11 mouse cellular contexts compared by ENCODE assay signal in the genomic region with DNA sequence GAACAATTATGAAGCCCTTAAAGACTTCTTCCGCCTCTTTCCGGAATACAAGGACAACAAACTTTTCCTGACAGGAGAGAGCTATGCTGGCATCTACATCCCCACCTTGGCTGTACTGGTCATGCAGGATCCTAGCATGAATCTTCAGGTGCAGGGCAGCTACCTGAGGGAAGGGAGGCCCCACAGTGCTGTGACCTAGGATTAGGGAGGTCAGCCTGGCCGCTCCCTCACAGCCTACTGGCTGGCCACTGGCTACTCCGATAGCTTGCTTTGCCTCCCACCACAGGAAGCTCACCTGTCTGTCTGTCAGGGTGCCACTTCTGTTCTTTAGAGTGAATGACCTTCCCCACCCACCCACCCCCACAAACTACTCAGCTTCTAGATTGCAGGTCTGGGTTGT. TPM values are rescaled to one million over a fixed set of nuclear protein-coding genes. Genes with fewer than 3 reads are reported as not detected.
DNase-seq lines count a peak whose midpoint lies in the region; ATAC-seq lines count a peak whose summit lies in the region.
"Had no signal": no experiment of that assay in that cellular context is flagged by ENCODE, and none has a peak within 500 bp of the region (broad histone marks: within the 10 kb centered on the region; RNA-seq: fewer than 3 reads in every experiment).

No protein-coding gene starts in this region.

- WGBS in heart, embryonic 13.5 days, result 87% methylated on average over 4 of the region's 4 CpGs
- WGBS in heart, embryonic 11.5 days (ENCODE audit: insufficient replicate concordance), result 84% methylated on average over 4 of the region's 4 CpGs
- 93% methylated on average over 4 of the region's 4 CpGs for WGBS in midbrain, embryonic 10.5 days
- 96% methylated on average over 4 of the region's 4 CpGs for WGBS in midbrain, embryonic 11.5 days
- 98% methylated on average over 4 of the region's 4 CpGs for WGBS in limb, embryonic 12.5 days
- WGBS in stomach, embryonic 16.5 days, result 93% methylated on average over 4 of the region's 4 CpGs

- H3K36me3 ChIP-seq in heart, embryonic 13.5 days, result peaks cover 51% of the 10 kb centered on the region
- peaks cover 16% of the 10 kb centered on the region for H3K36me3 ChIP-seq in heart, embryonic 11.5 days (ENCODE audit: control insufficient read depth, insufficient read depth, low read length)
- H3K36me3 ChIP-seq in midbrain, embryonic 10.5 days, result peaks cover 48% of the 10 kb centered on the region
- H3K36me3 ChIP-seq in midbrain, embryonic 11.5 days (ENCODE audit: control insufficient read depth, insufficient read depth, low read length), result peaks cover 4% of the 10 kb centered on the region; the same call in 1 of the 2 replicates
- peaks cover 45% of the 10 kb centered on the region for H3K36me3 ChIP-seq in limb, embryonic 12.5 days
- 0 out of 2 replicates have a peak, but pooled peaks cover 5% of the 10 kb centered on the region for H3K36me3 ChIP-seq in stomach, embryonic 16.5 days (ENCODE audit: control insufficient read depth, insufficient read depth, low read length)

- peak overlapping the region; percentile 94; the same call in 1 of the 2 replicates for H3K9ac ChIP-seq in heart, embryonic 13.5 days
- H3K9ac ChIP-seq in heart, embryonic 11.5 days (ENCODE audit: low read depth, low read length), result no peak overlapping the region
- no peak overlapping the region for H3K9ac ChIP-seq in midbrain, embryonic 11.5 days (ENCODE audit: low read length)
- no peak overlapping the region for H3K9ac ChIP-seq in limb, embryonic 12.5 days (replicated peaks)
- H3K9ac ChIP-seq in stomach, embryonic 16.5 days (ENCODE audit: low read length), result no peak overlapping the region

- no peaks in the 10 kb centered on the region for H3K27me3 ChIP-seq in heart, embryonic 13.5 days (replicated peaks)
- no peaks in the 10 kb centered on the region for H3K27me3 ChIP-seq in heart, embryonic 11.5 days (ENCODE audit: control insufficient read depth, insufficient read depth, low read length)
- H3K27me3 ChIP-seq in midbrain, embryonic 10.5 days (ENCODE audit: low read depth, poor library complexity, severe bottlenecking), result no peaks in the 10 kb centered on the region
- no peaks in the 10 kb centered on the region for H3K27me3 ChIP-seq in midbrain, embryonic 11.5 days (ENCODE audit: control insufficient read depth, insufficient read depth, low read length)
- H3K27me3 ChIP-seq in limb, embryonic 12.5 days, result no peaks in the 10 kb centered on the region
- H3K27me3 ChIP-seq in stomach, embryonic 16.5 days (ENCODE audit: control insufficient read depth, insufficient read depth, low read length), result no peaks in the 10 kb centered on the region

- peak overlapping the region; percentile 98 for H3K4me2 ChIP-seq in heart, embryonic 13.5 days
- no peak overlapping the region for H3K4me2 ChIP-seq in heart, embryonic 11.5 days
- no peak overlapping the region for H3K4me2 ChIP-seq in midbrain, embryonic 11.5 days
- H3K4me2 ChIP-seq in limb, embryonic 12.5 days, result 0 out of 2 replicates have a peak overlapping the region, but pooled peaks have one; percentile 15
- 0 out of 2 replicates have a peak overlapping the region, but pooled peaks have one; percentile 75 for H3K4me2 ChIP-seq in stomach, embryonic 16.5 days (ENCODE audit: low read depth, low read length)

- peak overlapping the region; percentile 81 for H3K4me3 ChIP-seq in heart, embryonic 13.5 days
- no peak overlapping the region for H3K4me3 ChIP-seq in heart, embryonic 11.5 days (ENCODE audit: low read depth, low read length)
- H3K4me3 ChIP-seq in midbrain, embryonic 10.5 days, result peak overlapping the region; percentile 84; the same call in 1 of the 2 replicates
- no peak overlapping the region for H3K4me3 ChIP-seq in midbrain, embryonic 11.5 days (ENCODE audit: low read depth, low read length)
- H3K4me3 ChIP-seq in limb, embryonic 12.5 days (replicated peaks), result peak overlapping the region; percentile 72; the same call in 1 of the 2 replicates
- H3K4me3 ChIP-seq in stomach, embryonic 16.5 days (replicated peaks; ENCODE audit: low read length), result no peak overlapping the region; the same call in 1 of the 2 replicates

- no peak for ATAC-seq in heart, embryonic 13.5 days (ENCODE audit: extremely low read depth, insufficient number of reproducible peaks, low FRiP score, low TSS enrichment)
- no peak for ATAC-seq in heart, embryonic 11.5 days (replicated peaks; ENCODE audit: insufficient number of reproducible peaks, low FRiP score, low TSS enrichment)
- ATAC-seq in midbrain, embryonic 11.5 days (ENCODE audit: low FRiP score), result no peak
- ATAC-seq in limb, embryonic 12.5 days (ENCODE audit: insufficient number of reproducible peaks, insufficient read depth, low FRiP score, low TSS enrichment, low read depth), result no peak
- ATAC-seq in stomach, embryonic 16.5 days (ENCODE audit: insufficient read depth, low FRiP score), result no peak

- DNase-seq in midbrain, embryonic 10.5 days (ENCODE audit: low spot score), result no peak
- no peak for DNase-seq in midbrain, embryonic 11.5 days (ENCODE audit: low spot score, missing footprints)
- DNase-seq in left cerebral cortex, adult 8-10 months (ENCODE audit: low spot score in 2 of 2), result no peak
- DNase-seq in right cerebral cortex, postnatal 36 days (ENCODE audit: low spot score in 2 of 2), result no peak
- DNase-seq: layer of hippocampus, postnatal 36 days had no signal

- peaks cover 31% of the 10 kb centered on the region for H3K4me1 ChIP-seq in heart, embryonic 13.5 days
- peaks cover 10% of the 10 kb centered on the region for H3K4me1 ChIP-seq in heart, embryonic 11.5 days (ENCODE audit: control insufficient read depth, insufficient read depth, low read length)
- peaks cover 28% of the 10 kb centered on the region for H3K4me1 ChIP-seq in midbrain, embryonic 10.5 days
- H3K4me1 ChIP-seq in midbrain, embryonic 11.5 days (ENCODE audit: control insufficient read depth, insufficient read depth, low read length), result peaks cover 18% of the 10 kb centered on the region
- H3K4me1 ChIP-seq in limb, embryonic 12.5 days (replicated peaks), result peaks cover 19% of the 10 kb centered on the region
- peaks cover 8% of the 10 kb centered on the region; the same call in 1 of the 2 replicates for H3K4me1 ChIP-seq in stomach, embryonic 16.5 days (ENCODE audit: control insufficient read depth, insufficient read depth, low read length)

- no peaks in the 10 kb centered on the region for H3K9me3 ChIP-seq in heart, embryonic 13.5 days
- no peaks in the 10 kb centered on the region for H3K9me3 ChIP-seq in heart, embryonic 11.5 days (replicated peaks; ENCODE audit: control insufficient read depth, low read length)
- H3K9me3 ChIP-seq in midbrain, embryonic 10.5 days (replicated peaks), result no peaks in the 10 kb centered on the region
- no peaks in the 10 kb centered on the region for H3K9me3 ChIP-seq in midbrain, embryonic 11.5 days (ENCODE audit: control insufficient read depth, low read length)
- H3K9me3 ChIP-seq in limb, embryonic 12.5 days, result no peaks in the 10 kb centered on the region
- no peaks in the 10 kb centered on the region for H3K9me3 ChIP-seq in stomach, embryonic 16.5 days (replicated peaks; ENCODE audit: control insufficient read depth, low read length)

- H3K27ac ChIP-seq in heart, embryonic 13.5 days (replicated peaks), result no peak overlapping the region
- H3K27ac ChIP-seq in heart, embryonic 11.5 days (ENCODE audit: low read depth, low read length), result no peak overlapping the region
- no peak overlapping the region for H3K27ac ChIP-seq in midbrain, embryonic 10.5 days (replicated peaks)
- H3K27ac ChIP-seq in midbrain, embryonic 11.5 days (ENCODE audit: low read depth, low read length), result no peak overlapping the region
- H3K27ac ChIP-seq in limb, embryonic 12.5 days, result no peak overlapping the region
- H3K27ac ChIP-seq in stomach, embryonic 16.5 days (ENCODE audit: low read length), result no peak overlapping the region

RNA-seq across cellular contexts. Expression of a gene that starts 1.9 kb away (rescaled TPM):
- polyA plus RNA-seq in heart, embryonic 13.5 days (2015; fragmentation: Nextera tagmentation; extraction: Ambion mirVana), result 44.5 and 46.7 TPM in 2 replicates
- polyA plus RNA-seq in heart, embryonic 11.5 days (2014; fragmentation: Nextera tagmentation; extraction: Ambion mirVana), result 41.9 and 43.2 TPM in 2 replicates
- 3.8 and 5.4 TPM in 2 replicates for polyA plus RNA-seq in midbrain, embryonic 10.5 days (2016; fragmentation: Nextera tagmentation; extraction: Ambion mirVana)
- 3.8 and 4.5 TPM in 2 replicates for polyA plus RNA-seq in midbrain, embryonic 11.5 days (2014; fragmentation: Nextera tagmentation; extraction: Ambion mirVana)
- 6.3 and 6.8 TPM in 2 replicates for polyA plus RNA-seq in limb, embryonic 12.5 days (2016; fragmentation: Nextera tagmentation; extraction: Ambion mirVana)
- polyA plus RNA-seq in stomach, embryonic 16.5 days (2015; fragmentation: Nextera tagmentation; extraction: Ambion mirVana), result 7.2 and 7.9 TPM in 2 replicates
- total RNA-seq in left cerebral cortex, adult 8-10 months (2022), result 1 to 10 TPM; 4.5 to 7.1 (median 5.5) TPM

RNA-seq across cellular contexts. Expression of a gene that starts 2.5 kb away (rescaled TPM):
- 171 and 180 TPM in 2 replicates for polyA plus RNA-seq in heart, embryonic 13.5 days (2015; fragmentation: Nextera tagmentation; extraction: Ambion mirVana)
- polyA plus RNA-seq in heart, embryonic 11.5 days (2014; fragmentation: Nextera tagmentation; extraction: Ambion mirVana), result 143 and 149 TPM in 2 replicates
- polyA plus RNA-seq in midbrain, embryonic 10.5 days (2016; fragmentation: Nextera tagmentation; extraction: Ambion mirVana), result 85.7 and 98.2 TPM in 2 replicates
- 84.8 and 89.7 TPM in 2 replicates for polyA plus RNA-seq in midbrain, embryonic 11.5 days (2014; fragmentation: Nextera tagmentation; extraction: Ambion mirVana)
- 103 and 107 TPM in 2 replicates for polyA plus RNA-seq in limb, embryonic 12.5 days (2016; fragmentation: Nextera tagmentation; extraction: Ambion mirVana)
- 159 and 162 TPM in 2 replicates for polyA plus RNA-seq in stomach, embryonic 16.5 days (2015; fragmentation: Nextera tagmentation; extraction: Ambion mirVana)
- 100 to 1,000 TPM; 112 to 182 (median 135) TPM for total RNA-seq in left cerebral cortex, adult 8-10 months (2022)

RNA-seq across cellular contexts. Expression of a gene that starts 6.8 kb away (rescaled TPM):
- polyA plus RNA-seq in heart, embryonic 13.5 days (2015; fragmentation: Nextera tagmentation; extraction: Ambion mirVana), result not detected in 2 replicates
- polyA plus RNA-seq in heart, embryonic 11.5 days (2014; fragmentation: Nextera tagmentation; extraction: Ambion mirVana), result 0.30 TPM in 1 of 2 replicates, not detected in the other
- 0.17 TPM in 1 of 2 replicates, not detected in the other for polyA plus RNA-seq in midbrain, embryonic 10.5 days (2016; fragmentation: Nextera tagmentation; extraction: Ambion mirVana)
- polyA plus RNA-seq in midbrain, embryonic 11.5 days (2014; fragmentation: Nextera tagmentation; extraction: Ambion mirVana), result not detected in 2 replicates
- not detected in 2 replicates for polyA plus RNA-seq in limb, embryonic 12.5 days (2016; fragmentation: Nextera tagmentation; extraction: Ambion mirVana)
- not detected in 2 replicates for polyA plus RNA-seq in stomach, embryonic 16.5 days (2015; fragmentation: Nextera tagmentation; extraction: Ambion mirVana)
- total RNA-seq in left cerebral cortex, adult 8-10 months (2022), result 1 to 10 TPM in 2 of 4 experiments, not detected in 2; 1.0 to 1.4 TPM
- total RNA-seq: CH12.LX; layer of hippocampus, postnatal 36 days had no signal
- polyA plus RNA-seq: frontal cortex, adult 2 months had no signal

RNA-seq across cellular contexts. Expression of a gene that starts 12.7 kb away (rescaled TPM):
- 8.7 and 9.0 TPM in 2 replicates for polyA plus RNA-seq in heart, embryonic 13.5 days (2015; fragmentation: Nextera tagmentation; extraction: Ambion mirVana)
- polyA plus RNA-seq in heart, embryonic 11.5 days (2014; fragmentation: Nextera tagmentation; extraction: Ambion mirVana), result 11.4 and 11.7 TPM in 2 replicates
- polyA plus RNA-seq in midbrain, embryonic 10.5 days (2016; fragmentation: Nextera tagmentation; extraction: Ambion mirVana), result 24.7 and 25.3 TPM in 2 replicates
- polyA plus RNA-seq in midbrain, embryonic 11.5 days (2014; fragmentation: Nextera tagmentation; extraction: Ambion mirVana), result 22.0 and 23.2 TPM in 2 replicates
- polyA plus RNA-seq in limb, embryonic 12.5 days (2016; fragmentation: Nextera tagmentation; extraction: Ambion mirVana), result 17.3 and 20.4 TPM in 2 replicates
- 15.6 and 16.5 TPM in 2 replicates for polyA plus RNA-seq in stomach, embryonic 16.5 days (2015; fragmentation: Nextera tagmentation; extraction: Ambion mirVana)
- total RNA-seq in left cerebral cortex, adult 8-10 months (2022), result 10 to 100 TPM; 20.3 to 25.7 (median 23.9) TPM

RNA-seq across cellular contexts. Expression of a gene that starts 22.3 kb away (rescaled TPM):
- 11.8 and 14.9 TPM in 2 replicates for polyA plus RNA-seq in heart, embryonic 13.5 days (2015; fragmentation: Nextera tagmentation; extraction: Ambion mirVana)
- 10.4 and 10.8 TPM in 2 replicates for polyA plus RNA-seq in heart, embryonic 11.5 days (2014; fragmentation: Nextera tagmentation; extraction: Ambion mirVana)
- 67.9 and 86.2 TPM in 2 replicates for polyA plus RNA-seq in midbrain, embryonic 10.5 days (2016; fragmentation: Nextera tagmentation; extraction: Ambion mirVana)
- 91.8 and 97.3 TPM in 2 replicates for polyA plus RNA-seq in midbrain, embryonic 11.5 days (2014; fragmentation: Nextera tagmentation; extraction: Ambion mirVana)
- 32.6 and 37.0 TPM in 2 replicates for polyA plus RNA-seq in limb, embryonic 12.5 days (2016; fragmentation: Nextera tagmentation; extraction: Ambion mirVana)
- polyA plus RNA-seq in stomach, embryonic 16.5 days (2015; fragmentation: Nextera tagmentation; extraction: Ambion mirVana), result 60.1 and 76.5 TPM in 2 replicates
- 100 to 1,000 TPM; 103 to 113 (median 109) TPM for total RNA-seq in left cerebral cortex, adult 8-10 months (2022)

Comparison
In these comparisons a context has a peak if more than half of its experiments do, and no peak if none do; other contexts are left out.
1. H3K4me2 ChIP-seq: peak in heart, embryonic 13.5 days (single experiment), limb, embryonic 12.5 days (single experiment) and stomach, embryonic 16.5 days (single experiment); none in heart, embryonic 11.5 days (single experiment) and midbrain, embryonic 11.5 days (single experiment).
2. H3K4me3 ChIP-seq: peak in heart, embryonic 13.5 days (single experiment), midbrain, embryonic 10.5 days (single experiment) and limb, embryonic 12.5 days (single experiment); none in heart, embryonic 11.5 days (single experiment), midbrain, embryonic 11.5 days (single experiment) and stomach, embryonic 16.5 days (single experiment).